Mouse (Mus musculus) frontal cortex, postnatal 10 days (tissue): ENCODE measurements around the gene Tmem88.
A peak's percentile ranks its signal among the peaks of the same experiment; 100 is the strongest.
"Not testable (repeated sequence)": the region's sequence is repeated elsewhere in the genome, so short reads cannot be mapped to it uniquely, and the experiment has no call there.

Experiments
- DNase-seq, 2 experiments: peaks; one replicate each; pipeline ENCODE4 v3.0.0; 2022; ENCODE audit warnings: low spot score in 2 of 2, mixed read lengths in 1 of 2

The Tmem88 gene

DNA sequence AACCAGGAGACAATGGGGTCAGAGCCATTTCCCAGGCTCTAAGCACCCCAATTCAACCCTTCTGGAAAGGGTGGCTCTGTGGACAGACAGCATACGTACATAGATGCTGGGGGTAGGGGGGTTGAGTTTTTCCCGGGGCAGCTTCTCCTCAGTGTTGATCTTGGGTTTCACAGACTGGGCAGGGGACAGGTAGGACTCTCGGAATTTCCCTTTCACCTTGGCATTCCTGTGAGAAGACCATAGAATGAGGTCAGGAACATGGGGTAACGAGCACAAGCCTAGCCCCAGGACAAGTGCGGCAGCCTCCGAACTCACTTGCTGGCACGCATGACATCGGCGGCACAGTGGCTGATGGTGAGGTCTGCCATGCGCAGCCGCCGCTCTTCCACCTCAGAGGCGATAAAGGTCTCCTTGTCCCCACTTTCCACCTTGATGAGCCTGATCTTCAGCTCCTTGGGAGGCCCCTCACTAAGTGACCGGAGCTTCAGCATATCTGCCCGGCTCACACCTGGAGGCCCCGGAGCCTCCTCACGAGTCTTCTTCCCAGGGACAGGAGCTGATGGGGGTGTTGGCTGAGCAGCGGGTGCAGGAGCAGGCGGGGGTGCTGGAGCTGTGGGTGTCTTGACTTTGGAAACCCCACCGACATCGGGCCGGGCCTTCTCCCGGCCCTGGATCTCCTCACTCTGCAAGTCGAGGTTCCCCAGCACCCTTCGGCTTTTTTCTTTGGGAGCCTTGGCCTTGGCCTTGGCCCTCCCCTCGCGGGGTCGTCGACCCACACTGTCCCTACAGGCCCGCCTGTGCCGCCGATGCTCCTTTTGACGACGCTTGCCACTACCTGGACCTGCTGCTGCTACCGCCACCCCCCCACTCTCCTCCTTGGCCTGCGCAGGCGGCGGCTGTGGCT lies 5.9 kb upstream of the Tmem88 start:
- no peak for DNase-seq

- DNase-seq: no peak
These were observed 4.0 kb upstream of the Tmem88 start for GRCm38 (mm10) chr11:69401987-69402386.

DNA sequence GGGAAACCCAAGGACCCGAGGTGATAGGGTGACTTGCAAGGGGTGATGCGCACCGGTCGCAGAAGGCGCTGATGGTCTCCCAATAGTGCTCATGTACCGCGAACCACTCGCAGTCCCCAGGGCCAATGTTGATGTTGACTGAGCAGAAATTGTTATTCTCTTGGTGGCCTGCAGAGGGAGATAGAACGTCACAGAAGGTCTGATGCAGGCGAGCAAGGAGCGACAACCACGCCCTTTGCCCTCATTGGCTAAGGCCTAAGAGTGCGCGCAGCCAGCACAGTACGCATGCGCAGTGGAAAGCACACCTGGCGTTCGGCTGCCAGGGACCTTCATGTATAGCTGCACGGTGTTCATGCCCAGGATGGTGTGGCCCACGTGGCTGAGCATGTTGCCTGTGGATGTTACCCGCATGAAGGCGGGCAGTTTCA lies 3.2 kb upstream of the Tmem88 start:
- peak; percentile 84 for DNase-seq

DNA sequence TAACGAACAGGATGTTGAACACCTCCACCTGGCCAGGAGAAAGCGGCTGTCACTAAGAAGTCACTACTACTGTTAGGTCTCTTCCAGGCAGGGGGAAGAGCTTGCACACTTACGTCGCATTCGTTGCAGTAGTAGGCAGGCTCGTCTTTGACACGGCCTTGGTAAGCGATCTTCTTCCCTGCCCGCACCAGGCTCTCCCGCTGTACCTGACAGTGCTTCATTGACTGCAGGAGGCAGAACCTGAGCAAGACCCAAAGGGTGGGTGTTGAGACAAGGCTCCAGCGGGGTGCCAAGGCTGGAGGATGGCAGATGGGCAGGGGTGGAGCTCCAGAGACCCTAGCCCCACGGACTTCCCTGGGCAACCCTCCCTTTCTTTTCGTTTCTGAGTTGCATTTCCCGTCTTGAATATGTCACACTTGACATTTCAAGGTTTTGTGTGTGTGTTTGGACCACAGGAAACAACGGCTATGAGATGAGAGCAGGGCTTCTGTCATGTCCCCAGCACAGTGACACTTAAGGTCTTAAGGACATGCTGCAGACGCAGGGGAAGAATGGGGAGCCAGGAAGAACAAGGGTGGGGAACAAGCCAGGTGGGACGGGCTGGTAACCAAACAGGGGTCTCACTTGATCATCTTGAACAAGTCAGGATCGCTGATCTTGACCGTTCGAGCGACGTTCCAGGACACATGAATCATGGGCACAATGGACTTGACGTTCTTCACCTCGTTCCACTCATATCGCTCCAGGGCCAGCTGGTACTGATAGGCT lies 2.2 kb upstream of the Tmem88 start:
- no peak for DNase-seq

- no peak for DNase-seq
These were observed 1.4 kb upstream of the Tmem88 start for GRCm38 (mm10) chr11:69399201-69400082.

DNA sequence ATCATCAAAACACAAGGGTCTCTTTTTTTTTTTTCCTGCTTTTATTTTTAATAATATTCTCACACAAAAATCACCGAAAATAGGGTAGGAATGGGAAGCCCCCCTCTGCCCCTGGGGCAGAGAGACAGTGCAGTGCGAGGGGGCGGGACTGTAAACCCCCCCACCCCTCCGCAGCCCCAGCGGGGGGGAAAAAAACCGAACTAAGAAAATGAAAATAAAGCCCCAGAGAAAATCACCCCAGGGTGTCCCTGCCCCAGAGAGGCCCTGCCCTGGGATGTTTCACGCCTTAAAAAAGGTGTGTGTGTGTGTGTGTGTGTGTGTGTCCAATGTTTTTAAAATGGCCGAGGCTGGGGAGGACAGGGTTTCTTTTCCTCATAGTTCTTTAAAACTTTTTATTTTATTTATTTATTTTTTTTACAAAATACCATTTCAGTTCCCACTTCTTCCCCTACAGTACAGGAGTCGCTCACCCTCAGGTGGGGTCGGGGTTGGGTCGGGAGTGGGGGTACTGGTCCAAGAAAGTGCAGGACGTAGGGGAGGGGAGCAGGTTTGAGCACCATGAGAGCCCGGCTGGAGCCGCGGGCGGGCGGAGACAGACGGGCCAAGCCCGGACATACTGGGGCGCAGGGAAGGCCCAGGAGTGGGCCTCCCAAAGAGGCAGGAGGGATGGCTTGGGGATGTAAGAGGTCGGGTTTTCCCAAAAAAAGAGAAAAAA lies 609 bp upstream of the Tmem88 start:
- DNase-seq: no peak

DNA sequence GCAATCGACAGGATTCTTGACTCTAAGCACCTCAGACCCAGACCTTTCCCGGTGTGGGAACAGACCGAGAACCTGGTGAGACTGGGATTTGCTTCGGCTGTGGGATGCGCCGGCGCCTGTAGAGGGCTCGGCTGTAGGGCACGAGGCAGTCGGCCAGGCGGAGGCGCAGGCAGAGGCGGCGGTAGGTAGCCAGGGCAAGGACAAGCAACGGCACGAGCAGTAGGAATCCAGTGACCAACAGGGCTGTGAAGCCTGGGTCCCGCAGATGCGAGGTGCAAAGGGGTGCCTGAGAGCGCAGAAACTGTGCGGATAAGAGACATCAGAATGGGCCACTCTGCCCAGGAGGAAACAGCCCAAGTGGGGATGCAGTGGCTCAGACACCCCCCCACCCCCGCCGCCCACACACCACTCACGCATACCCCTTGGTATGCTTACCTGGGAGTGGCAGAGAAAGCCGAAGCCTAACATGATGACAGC lies 415 bp downstream of the Tmem88 start:
- no peak for DNase-seq

DNA sequence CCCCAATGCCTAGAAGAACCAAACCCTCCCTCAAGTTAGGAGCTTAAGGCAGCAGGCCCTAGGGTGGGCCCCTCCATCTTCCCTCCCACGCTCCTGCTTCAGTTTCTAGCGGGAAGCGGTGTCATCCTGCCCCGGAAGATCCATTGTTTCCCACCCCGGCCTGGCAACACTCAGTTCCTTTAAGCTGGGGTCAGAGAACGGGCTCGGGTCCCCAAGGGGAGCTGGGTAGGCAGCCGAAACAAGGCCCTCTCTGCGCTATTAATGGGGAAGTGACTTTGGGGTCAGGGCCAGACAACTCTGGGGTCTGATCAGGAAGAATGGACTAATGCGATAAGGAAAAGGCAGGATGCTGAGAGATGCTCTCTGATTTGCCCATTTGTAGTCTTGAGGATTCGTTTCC lies 1.3 kb downstream of the Tmem88 start:
- DNase-seq: peak in 1 of 2 experiments; percentile 41

DNA sequence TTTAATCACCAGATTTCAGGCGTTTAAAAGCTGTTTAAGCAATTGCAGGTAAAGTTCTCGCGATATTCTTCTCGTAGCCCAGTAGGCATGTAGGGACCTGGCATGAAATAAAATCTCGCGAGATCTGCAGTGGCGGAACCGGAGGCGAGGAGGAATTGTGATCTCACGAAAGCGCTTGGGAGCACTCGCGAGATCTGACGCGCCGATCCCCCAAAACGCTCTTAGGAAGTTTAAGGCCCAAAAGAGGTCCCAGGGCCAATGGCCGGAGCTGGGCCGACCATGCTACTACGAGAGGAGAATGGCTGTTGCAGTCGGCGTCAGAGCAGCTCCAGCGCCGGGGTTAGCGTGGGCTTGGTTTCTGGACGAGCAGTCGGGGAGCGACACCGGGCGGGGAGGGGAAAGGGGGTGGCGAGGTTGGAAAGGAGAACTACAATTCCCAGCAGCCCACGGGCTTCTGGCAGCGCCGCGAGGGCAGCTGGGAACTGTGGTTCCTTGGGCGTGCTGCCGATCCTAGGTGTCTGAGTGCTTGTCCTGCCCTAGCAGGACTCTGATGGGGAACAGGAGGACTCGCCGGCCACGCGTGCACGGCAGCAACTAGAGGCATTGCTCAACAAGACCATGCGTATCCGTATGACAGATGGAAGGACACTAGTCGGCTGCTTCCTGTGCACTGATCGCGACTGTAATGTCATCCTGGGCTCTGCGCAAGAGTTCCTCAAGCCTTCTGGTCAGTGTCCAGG lies 2.2 kb downstream of the Tmem88 start:
- DNase-seq: peak; percentile 96 to 97

DNA sequence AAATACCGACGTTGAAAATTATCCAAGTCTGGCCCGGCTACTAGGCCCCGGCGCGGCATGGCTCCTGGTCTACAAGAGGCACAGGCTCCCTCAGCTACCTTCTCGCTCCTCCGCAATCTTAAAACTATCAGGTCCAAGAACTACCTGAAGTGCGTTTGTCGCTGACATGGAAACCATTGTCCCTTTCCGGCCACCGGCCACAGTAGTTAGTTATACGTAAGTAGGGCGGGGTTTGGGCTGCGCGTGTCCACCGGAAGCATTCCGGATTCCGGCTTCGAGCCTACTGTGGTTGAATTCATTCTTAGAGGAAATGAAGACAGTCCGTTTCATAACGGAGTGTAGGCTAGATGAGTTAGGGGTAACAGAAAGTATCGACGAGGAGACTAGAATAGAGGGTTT lies 2.8 kb downstream of the Tmem88 start, which contains the start of the genes Naa38 and Cyb5d1:
Gene Naa38 (plus strand): TSS at position 253 of the 399 bp plus-strand sequence.
Gene Cyb5d1 (minus strand): TSS at position 397 of the 399 bp plus-strand sequence.
- DNase-seq: peak; percentile 83 to 85

DNA sequence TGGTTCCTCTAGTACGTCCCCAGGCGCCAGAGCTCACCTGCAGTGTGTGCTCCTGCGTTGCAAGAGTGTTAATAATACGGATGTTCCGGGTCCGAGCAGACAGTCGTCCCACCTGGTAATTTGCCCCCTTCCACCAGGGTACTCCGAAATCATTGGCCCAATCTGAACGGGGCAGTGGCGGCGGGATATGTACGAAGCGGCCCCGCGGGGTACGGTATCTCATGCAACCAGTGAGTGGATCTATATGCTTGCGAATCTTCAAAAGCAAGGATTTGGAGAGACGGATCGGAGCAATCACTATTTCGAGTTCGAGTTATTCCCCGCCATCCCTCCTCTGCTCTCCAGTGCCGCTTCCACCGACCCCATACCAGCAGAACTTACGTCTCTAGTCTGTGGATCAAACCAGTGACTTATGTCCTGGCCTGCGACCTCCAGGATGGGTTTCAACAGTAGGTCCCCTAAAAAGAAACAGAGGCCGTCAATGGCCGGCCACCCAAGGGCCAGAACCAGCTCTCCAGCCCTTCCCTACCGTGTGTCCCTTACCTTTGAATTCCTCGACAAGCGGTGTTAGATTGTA lies 3.4 kb downstream of the Tmem88 start:
- DNase-seq: not testable (repeated sequence)

DNA sequence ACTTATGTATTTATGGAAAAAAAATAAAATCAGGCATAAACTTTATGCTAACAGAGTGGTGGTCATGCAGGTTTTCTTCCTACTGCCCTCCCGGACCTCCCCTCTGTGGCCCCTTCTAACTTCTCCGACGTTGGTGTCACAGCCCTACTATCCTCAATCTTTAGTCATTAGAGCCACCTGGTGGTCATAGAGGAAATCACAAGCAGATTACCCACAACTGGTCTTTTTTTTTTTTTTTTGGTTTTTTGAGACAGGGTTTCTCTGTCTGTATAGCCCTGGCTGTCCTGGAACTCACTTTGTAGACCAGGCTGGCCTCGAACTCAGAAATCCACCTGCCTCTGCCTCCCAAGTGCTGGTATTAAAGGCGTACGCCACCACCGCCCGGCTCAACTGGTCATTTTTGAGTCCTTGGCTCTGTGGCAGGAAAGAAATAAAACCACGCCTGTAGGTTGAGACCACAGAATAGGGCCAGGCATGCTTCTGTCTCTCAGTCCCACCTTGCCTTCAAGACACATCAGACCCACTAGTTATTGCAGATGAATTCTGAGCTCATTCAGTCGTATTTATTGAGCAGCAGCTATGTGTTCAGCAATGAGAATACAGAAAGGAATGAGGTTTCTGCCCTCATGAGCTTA lies 7.5 kb downstream of the Tmem88 start:
- DNase-seq: peak in 1 of 2 experiments; percentile 62

DNA sequence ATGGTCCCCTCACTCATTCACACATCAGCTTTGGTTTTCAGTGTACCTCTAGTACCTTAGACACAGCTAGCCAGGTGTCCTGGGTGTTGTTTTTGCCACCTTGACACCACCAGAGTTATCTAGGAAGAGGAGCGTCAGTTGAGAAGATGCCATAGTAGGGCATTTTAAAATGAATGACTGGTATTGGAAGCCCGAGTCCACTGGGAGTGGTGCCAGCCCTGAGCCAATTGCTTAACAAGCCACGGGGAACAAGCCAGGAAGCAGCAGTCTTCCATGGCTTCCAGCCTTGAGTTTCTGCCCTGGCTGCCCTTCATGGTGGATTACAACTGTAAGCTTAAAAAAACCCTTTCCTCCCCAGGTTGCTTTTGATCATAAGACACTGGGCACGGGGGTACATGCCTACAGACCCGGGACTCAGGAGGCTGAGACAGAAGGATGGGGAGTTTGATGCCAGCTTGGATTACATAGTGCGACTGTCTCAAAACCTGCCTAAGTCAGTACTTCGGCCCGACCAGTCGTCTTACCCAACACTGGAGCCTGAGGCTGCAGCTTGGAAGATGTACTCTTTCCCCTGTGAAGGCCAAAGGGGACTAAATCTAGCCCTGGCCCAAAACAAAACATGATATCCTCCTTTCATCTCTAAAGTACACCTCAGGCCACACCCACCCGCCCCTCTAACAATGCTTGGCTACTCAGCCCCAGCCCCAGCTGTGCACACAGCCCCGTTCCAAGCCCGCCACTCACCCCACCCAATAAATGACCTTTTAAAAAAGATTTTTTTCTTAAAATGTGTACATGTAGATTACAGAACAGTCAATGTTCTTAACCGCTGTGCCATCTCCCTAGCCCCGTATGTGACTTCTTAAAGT lies 8.3 kb downstream of the Tmem88 start:
- DNase-seq: no peak

DNA sequence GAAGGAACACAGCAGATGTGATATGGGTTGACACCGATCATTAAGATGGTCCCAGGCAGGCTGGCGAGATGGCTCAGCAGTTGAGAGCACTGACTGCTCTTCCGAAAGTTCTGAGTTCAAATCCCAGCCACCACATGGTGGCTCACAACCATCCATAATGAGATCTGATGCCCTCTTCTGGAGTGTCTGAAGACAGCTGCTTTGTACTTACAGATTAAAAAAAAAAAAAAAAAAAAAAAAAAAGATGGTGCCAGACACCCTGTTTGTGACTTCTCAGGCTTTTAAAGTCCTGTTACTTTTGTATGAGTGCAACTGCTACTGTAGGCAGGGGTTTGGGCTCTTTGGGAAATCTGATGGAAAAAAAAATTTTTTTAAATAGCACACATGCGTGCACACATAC lies 9.4 kb downstream of the Tmem88 start:
- no peak for DNase-seq

GRCm38 (mm10) chr11:69386758-69387157 lies 11.3 kb downstream of the Tmem88 start:
- DNase-seq: no peak

DNA sequence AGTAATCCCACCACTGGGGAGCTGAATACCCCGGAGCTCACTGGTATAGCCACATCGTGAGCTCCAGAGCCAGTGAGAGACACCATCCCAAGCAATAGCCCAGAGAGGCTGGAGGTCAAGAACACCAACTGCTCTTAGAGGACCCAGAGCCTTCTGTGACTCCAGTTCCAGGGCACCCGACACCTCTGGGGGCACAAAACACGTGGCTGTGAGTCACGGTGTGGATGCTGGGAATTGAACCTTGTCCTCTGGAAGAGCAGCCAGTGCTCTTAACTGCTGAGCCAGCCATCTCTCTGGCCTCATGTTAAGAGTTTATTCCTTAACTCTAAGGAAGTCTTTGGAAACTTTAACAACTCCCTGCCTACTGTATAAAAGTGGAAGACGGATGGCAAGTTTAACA lies 13.1 kb downstream of the Tmem88 start:
- DNase-seq: no peak

DNA sequence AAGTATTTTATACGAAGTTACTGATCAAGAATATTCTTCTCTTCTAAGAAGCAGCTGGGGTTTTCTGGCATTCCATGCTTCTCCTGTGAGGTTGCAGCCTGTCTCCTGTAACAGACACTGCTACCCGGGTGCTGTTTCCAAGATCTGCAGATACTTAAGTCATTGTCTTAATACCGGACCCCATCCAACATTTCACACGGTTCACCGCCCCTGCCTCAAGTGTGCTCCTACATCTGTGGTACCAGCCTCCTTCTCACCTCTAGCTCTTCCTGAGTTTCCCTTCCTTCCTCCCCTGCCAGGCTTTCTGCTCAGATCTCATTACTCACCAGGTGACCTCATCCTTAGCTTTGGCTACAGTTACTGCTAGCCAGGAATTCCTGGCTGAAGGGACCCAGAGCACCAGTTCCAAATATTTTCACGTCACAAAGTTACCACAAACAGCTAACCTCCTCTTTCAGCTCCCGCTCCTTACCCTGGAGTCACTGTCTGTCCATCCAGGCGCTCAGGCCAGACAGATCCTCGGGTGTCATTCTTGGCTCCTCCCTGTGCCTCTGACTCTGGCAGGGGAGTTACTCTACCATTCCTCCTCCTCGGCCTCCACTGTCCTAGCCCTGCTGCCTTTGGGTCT lies 15.4 kb downstream of the Tmem88 start:
- DNase-seq: no peak

GRCm38 (mm10) chr11:69381356-69381755 lies 16.7 kb downstream of the Tmem88 start:
- DNase-seq: no peak
